Mouse (Mus musculus) spleen, adult 2 months (tissue): ENCODE measurements around the gene Nppb. TPM values are rescaled to one million over a fixed set of nuclear protein-coding genes. Genes with fewer than 3 reads are reported as not detected.

Source experiments
- DNase-seq, 2 experiments: peaks; one replicate each; pipeline versions ENCODE4 v3.0.0 to v3.0.0-alpha.2; 2012 to 2021; ENCODE audit warnings: low spot score in 2 of 2, low read depth in 1 of 2
- H3K27ac ChIP-seq: fragments of 200-500 bp; 2 replicates; pipeline ENCODE4 v1.5.1; 2012; ENCODE audit warnings: low read length, inconsistent platforms; ENCODE audit not compliant: insufficient read depth
- H3K27me3 ChIP-seq: fragments of 200-500 bp; 2 replicates; pipeline ENCODE4 v1.6.1; 2012; ENCODE audit warnings: mild to moderate bottlenecking, moderate library complexity, low read length, inconsistent platforms; ENCODE audit not compliant: control insufficient read depth, insufficient read depth
- H3K36me3 ChIP-seq: fragments of 200-500 bp; 2 replicates; pipeline ENCODE4 v1.6.1; 2012; ENCODE audit warnings: mild to moderate bottlenecking, low read length, inconsistent platforms; ENCODE audit not compliant: control insufficient read depth, insufficient read depth
- H3K4me1 ChIP-seq: fragments of 200-500 bp; 2 replicates; pipeline ENCODE4 v1.6.1; 2011; ENCODE audit warnings: inconsistent platforms; ENCODE audit not compliant: control insufficient read depth, insufficient read depth, insufficient read length
- H3K4me3 ChIP-seq: fragments of 200-500 bp; 2 replicates; pipeline ENCODE4 v1.5.1; 2011; ENCODE audit warnings: mild to moderate bottlenecking, inconsistent platforms; ENCODE audit not compliant: insufficient read depth, insufficient read length; ENCODE audit errors: extremely low read depth
- CTCF ChIP-seq: fragments of 200-500 bp; IDR thresholded peaks from 2 replicates; pipeline ENCODE4 v1.5.1; 2011; ENCODE audit warnings: mild to moderate bottlenecking, inconsistent platforms; ENCODE audit not compliant: insufficient read depth, insufficient read length, insufficient replicate concordance; ENCODE audit errors: extremely low read depth
- POLR2A ChIP-seq: fragments of 200-500 bp; IDR thresholded peaks from 2 replicates; pipeline ENCODE4 v1.6.1; 2011; ENCODE audit warnings: low read depth, low read length, inconsistent platforms
- WGBS: fragments of 180-500 bp; shearing (Covaris S2); methylation state at CpG from one replicate; pipeline ENCODE4 v1.1.7; 2018; 5-methylcytosine and 5-hydroxymethylcytosine counted together
- polyA plus RNA-seq: library from polyadenylated mRNA; depleted of rRNA; stranded (reverse); fragments of >200 nt; gene quantifications from 2 replicates; pipeline ENCODE4 v1.2.3, GENCODE M21; 2012; rRNA removed

Nppb gene
- polyA plus RNA-seq, 1 experiment, result not detected

GRCm38 (mm10) chr4:148033858-148034410 lies 48.3 kb downstream of the Nppb start:
- WGBS, result 69% methylated on average over 7 of the region's 7 CpGs
- DNase-seq, result no peak
- no peaks in the 10 kb centered on the region for H3K27me3 ChIP-seq
- H3K4me3 ChIP-seq, result no peak overlapping the region
- peaks cover 5% of the 10 kb centered on the region for H3K36me3 ChIP-seq
- no peak overlapping the region for H3K27ac ChIP-seq
- no peaks in the 10 kb centered on the region; the same call in none of the 2 replicates for H3K4me1 ChIP-seq
- TF ChIP-seq POLR2A (no peak), CTCF (no peak)

DNA sequence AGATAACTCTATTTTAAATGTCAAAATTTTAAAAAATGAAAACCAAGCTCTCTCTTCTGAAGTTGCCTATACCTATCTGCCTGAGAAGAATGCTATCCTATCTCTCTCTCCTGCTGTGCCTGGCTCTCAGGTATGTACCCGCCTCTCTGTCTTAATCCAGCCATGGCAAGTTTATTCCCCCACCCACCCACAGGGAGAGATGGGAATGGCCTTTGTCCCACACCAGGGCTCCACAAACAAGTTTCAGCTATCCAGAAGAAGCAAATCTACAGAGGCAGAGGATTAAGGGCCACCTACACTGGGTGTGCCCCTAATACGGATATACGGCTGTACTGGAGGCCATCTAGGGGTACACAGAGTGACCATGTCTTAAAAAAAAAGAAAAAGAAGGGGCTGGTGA lies 49.9 kb downstream of the Nppb start:
- no peaks in the 10 kb centered on the region; the same call in 1 of the 2 replicates for H3K36me3 ChIP-seq
- H3K27me3 ChIP-seq, result no peaks in the 10 kb centered on the region
- H3K4me3 ChIP-seq, result no peak overlapping the region
- 94% methylated on average over 3 of the region's 3 CpGs for WGBS
- TF ChIP-seq POLR2A (no peak), CTCF (no peak)
- no peak for DNase-seq
- peaks cover 6% of the 10 kb centered on the region for H3K4me1 ChIP-seq
- no peak overlapping the region for H3K27ac ChIP-seq

Other genes starting within 250 kb of the Nppb start
- gene Zfp984, start 176.0 kb upstream of the Nppb start, polyA plus RNA-seq, result 0.48 and 0.53 TPM in 2 replicates
- 0.35 and 0.37 TPM in 2 replicates for gene Zfp933, start 137.4 kb upstream of the Nppb start, polyA plus RNA-seq
- gene Miip, start 117.0 kb upstream of the Nppb start, polyA plus RNA-seq, result 72.2 and 146 TPM in 2 replicates
- 0.64 and 1.1 TPM in 2 replicates for gene Fv1, start 116.8 kb upstream of the Nppb start, polyA plus RNA-seq
- 18.4 and 18.8 TPM in 2 replicates for gene Mfn2, start 81.1 kb upstream of the Nppb start, polyA plus RNA-seq
- 16.2 and 16.7 TPM in 2 replicates for gene Plod1, start 49.0 kb upstream of the Nppb start, polyA plus RNA-seq
- gene 2510039O18Rik, start 44.9 kb upstream of the Nppb start, polyA plus RNA-seq, result 80.5 and 111 TPM in 2 replicates
- 0.32 TPM in 1 of 2 replicates, not detected in the other for gene Nppa, start 14.9 kb downstream of the Nppb start, polyA plus RNA-seq
- 9.8 and 12.1 TPM in 2 replicates for gene Clcn6, start 53.0 kb downstream of the Nppb start, polyA plus RNA-seq
- 19.7 and 22.3 TPM in 2 replicates for gene Mthfr, start 53.3 kb downstream of the Nppb start, polyA plus RNA-seq
- gene Agtrap, start 102.2 kb downstream of the Nppb start, polyA plus RNA-seq, result 23.7 and 24.2 TPM in 2 replicates
- 21.0 and 24.7 TPM in 2 replicates for gene Mad2l2, start 144.6 kb downstream of the Nppb start, polyA plus RNA-seq
- 1.9 and 2.5 TPM in 2 replicates for gene Draxin, start 144.9 kb downstream of the Nppb start, polyA plus RNA-seq
- gene Fbxo6, start 166.4 kb downstream of the Nppb start, polyA plus RNA-seq, result 30.8 and 31.6 TPM in 2 replicates
- 3.5 and 8.1 TPM in 2 replicates for gene Fbxo44, start 174.7 kb downstream of the Nppb start, polyA plus RNA-seq
- gene Fbxo2, start 174.8 kb downstream of the Nppb start, polyA plus RNA-seq, result 0.14 and 0.28 TPM in 2 replicates